Mouse (Mus musculus) T-cell, adult 2 months (primary cell): ENCODE measurements around the gene Trim40.
A peak's percentile ranks its signal among the peaks of the same experiment; 100 is the strongest.

Source experiments
- DNase-seq: peaks from one replicate; pipeline ENCODE4 v3.0.0; 2022; ENCODE audit warnings: low spot score

Gene Trim40

DNA sequence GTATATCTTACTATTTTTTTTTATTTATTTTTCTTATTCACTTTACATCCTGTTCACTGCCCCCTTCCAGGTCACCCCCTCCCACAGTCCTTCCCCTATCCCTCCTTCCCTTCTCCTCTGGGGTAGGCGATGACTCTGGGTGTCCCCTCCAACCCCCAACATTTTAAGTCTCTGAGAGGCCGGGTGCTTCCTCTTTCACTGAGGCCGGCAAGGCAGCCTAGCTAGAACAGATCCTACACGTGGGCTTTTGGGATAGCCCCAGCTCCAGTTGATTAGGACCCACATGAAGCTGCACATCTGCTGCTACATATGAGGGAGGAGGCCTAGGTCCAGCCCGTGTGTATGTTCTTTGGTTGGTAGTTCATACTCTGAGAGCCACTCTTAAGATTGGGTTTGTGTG lies 50.9 kb downstream of the Trim40 start:
- DNase-seq = no peak

DNA sequence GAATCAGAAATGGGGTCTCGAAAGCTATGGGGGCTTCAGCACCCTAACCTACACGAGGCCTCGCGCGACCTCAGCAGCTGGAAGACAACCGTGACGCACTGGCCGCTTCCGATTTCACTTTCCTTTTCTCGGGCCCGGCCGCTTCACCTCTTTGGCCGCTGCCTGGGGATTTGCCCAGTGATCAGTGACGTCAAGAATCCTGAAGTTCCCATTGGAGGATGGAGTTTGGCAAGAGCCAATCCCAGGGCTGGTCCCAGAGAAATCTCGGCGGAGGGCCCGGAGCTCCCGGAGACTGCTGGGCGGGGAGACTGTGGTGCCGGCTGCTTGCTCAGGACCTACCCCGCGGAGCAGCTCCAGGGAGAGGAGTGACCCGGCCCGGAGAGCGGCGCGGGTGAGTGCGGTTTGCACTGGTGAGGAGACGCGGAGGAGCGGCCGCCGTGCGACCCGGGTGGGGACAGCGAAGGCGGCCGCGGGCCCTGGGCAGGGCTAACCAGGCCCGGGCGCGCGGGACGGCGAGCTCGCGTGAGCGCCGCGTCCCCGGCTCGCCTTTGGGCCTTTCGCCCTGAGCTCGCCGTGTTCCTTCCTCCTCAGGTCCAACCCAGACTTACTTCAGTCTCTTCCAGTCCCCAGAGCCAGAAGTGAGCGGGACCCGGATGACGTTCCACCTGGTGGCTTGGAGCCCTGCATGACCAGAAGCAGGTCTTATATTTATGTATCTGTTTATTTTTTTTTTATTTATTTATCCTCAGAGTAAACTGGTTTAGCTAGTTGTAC lies 52.9 kb downstream of the Trim40 start, which contains the start of gene Trim26:
Trim26 (plus strand) TSS at position 261 of the 774 bp plus-strand sequence.
- peak; percentile 97 for DNase-seq

DNA sequence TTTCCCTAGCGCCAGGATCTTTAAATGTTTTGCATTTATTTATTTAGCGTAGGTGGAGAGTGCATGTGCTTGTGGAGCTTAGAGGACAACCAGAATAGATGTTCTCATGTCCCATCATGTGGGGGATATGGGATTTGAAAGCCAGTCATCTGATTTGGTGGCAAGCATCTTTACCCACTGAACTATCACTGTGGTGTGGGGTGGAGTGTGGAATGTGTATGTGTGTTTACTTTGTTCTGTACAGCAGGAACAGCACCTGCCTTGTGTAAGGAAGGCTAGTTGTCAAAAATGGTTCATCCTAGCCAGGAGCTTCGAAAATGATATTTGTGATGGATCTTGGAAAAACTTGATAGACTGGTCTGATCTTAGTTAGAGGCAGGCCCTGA lies 53.5 kb downstream of the Trim40 start:
- no peak for DNase-seq

DNA sequence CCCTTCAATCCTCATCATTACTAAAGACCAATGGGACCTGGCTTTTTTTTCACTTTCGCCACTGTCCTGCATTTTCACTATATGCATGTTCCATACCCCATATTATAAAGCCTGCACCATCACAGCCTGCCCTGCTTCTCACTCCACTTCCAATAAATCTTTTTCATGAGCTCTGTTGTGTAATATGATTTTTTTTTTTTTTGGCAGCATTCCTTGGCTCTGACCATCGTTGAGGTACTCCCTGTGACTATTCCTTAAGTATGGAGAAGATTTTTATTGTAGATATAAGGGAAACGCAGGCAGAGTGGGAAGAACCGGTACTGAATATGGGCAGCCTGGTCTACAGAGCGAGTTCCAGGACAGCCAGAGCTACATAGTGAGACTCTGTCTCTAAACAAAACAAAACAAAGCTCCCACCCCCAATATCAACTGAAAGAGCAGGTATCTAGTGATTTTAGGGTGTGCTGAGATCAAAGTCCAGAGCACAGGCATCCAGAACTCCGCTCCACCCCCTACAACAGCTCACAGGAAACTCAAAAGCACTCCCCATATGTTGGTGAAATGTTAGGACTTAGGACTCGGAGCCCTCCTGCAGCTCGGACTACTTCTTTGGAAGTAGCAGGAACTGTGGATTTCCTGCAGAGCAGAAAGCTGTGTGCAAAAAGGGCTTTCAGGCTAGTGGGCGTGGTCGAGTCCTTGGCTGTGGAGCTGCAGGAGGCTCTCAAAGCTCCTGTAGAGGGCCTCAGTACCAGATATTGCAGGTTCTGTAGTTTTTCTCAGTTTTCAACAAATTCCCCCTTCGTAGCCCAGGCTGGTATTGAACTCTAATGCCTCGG lies 54.1 kb downstream of the Trim40 start:
- peak; percentile 67 for DNase-seq

- DNase-seq = no peak
Measured at GRCm38 (mm10) chr17:36832694-36833093, 57.2 kb downstream of the Trim40 start.
